Mouse (Mus musculus) limb, embryonic 13.5 days (tissue): ENCODE results near the gene Cog2. TPM values are rescaled to one million over a fixed set of nuclear protein-coding genes. Genes with fewer than 3 reads are reported as not detected.

ENCODE experiments used
- ATAC-seq: fragments of 200-750 bp; cut with Nextera tagmentation; 2 replicates; pipeline ENCODE4 v1.8.0; 2017; ENCODE audit warnings: low read depth, moderate number of reproducible peaks, moderate TSS enrichment; ENCODE audit not compliant: low FRiP score
- H3K27ac ChIP-seq: fragments of 300-500 bp; sonication (generic); 2 replicates; pipeline ENCODE4 v1.5.1; 2015; ENCODE audit warnings: inconsistent platforms, mild to moderate bottlenecking, moderate library complexity
- H3K27me3 ChIP-seq: fragments of 300-500 bp; sonication (generic); 2 replicates; pipeline ENCODE4 v1.6.1; 2015; ENCODE audit warnings: mild to moderate bottlenecking, inconsistent platforms
- H3K36me3 ChIP-seq: fragments of 300-500 bp; sonication (generic); 2 replicates; pipeline ENCODE4 v1.6.1; 2015; ENCODE audit warnings: inconsistent platforms, mild to moderate bottlenecking, moderate library complexity
- H3K4me1 ChIP-seq: fragments of 300-500 bp; sonication (generic); 2 replicates; pipeline ENCODE4 v1.6.1; 2015; ENCODE audit warnings: inconsistent platforms
- H3K4me2 ChIP-seq: fragments of 300-500 bp; sonication (generic); replicated peaks from 2 replicates; pipeline ENCODE4 v1.6.1; 2015; ENCODE audit warnings: inconsistent platforms, mild to moderate bottlenecking, moderate library complexity
- H3K4me3 ChIP-seq: fragments of 300-500 bp; sonication (generic); 2 replicates; pipeline ENCODE4 v1.5.1; 2015; ENCODE audit warnings: moderate library complexity, mild to moderate bottlenecking, inconsistent platforms
- H3K9ac ChIP-seq: fragments of 300-500 bp; sonication (generic); 2 replicates; pipeline ENCODE4 v1.6.1; 2015; ENCODE audit warnings: mild to moderate bottlenecking, inconsistent platforms
- H3K9me3 ChIP-seq: fragments of 300-500 bp; sonication (generic); 2 replicates; pipeline ENCODE4 v1.6.1; 2016; ENCODE audit warnings: inconsistent platforms
- WGBS: fragments of 180-500 bp; shearing (Covaris S2); methylation state at CpG from one replicate; pipeline ENCODE4 v1.1.7; 2015; 5-methylcytosine and 5-hydroxymethylcytosine counted together
- polyA plus RNA-seq: library from polyadenylated mRNA; unstranded; fragments of >200 nt; fragmentation: Nextera tagmentation; extraction: Ambion mirVana; gene quantifications from 2 replicates; pipeline ENCODE4 v1.2.1, GENCODE M21; 2015

The Cog2 gene
- polyA plus RNA-seq, 1 experiment from 2014 or later, result 44.2 TPM

GRCm38 (mm10) chr8:124521946-124522345 is 1.4 kb downstream of the Cog2 start:
- Histone ChIP-seq H3K4me2 (peak overlapping the region; percentile 80), H3K9me3 (no peaks in the 10 kb centered on the region), H3K27ac (no peak overlapping the region), H3K4me3 (peak overlapping the region; percentile 93), H3K9ac (peak overlapping the region; percentile 88), H3K27me3 (no peaks in the 10 kb centered on the region), H3K4me1 (peaks cover 11% of the 10 kb centered on the region), H3K36me3 (peaks cover 29% of the 10 kb centered on the region)
- ATAC-seq, result no peak
- 91% methylated on average over 6 of the region's 6 CpGs for WGBS

- peaks cover 10% of the 10 kb centered on the region for H3K4me1 ChIP-seq
- no peak for ATAC-seq
- no peak overlapping the region for H3K4me2 ChIP-seq
- no peak overlapping the region for H3K4me3 ChIP-seq
- no peaks in the 10 kb centered on the region for H3K27me3 ChIP-seq
- WGBS, result 93% methylated on average over 11 of the region's 11 CpGs
- no peak overlapping the region for H3K27ac ChIP-seq
- H3K9me3 ChIP-seq, result no peaks in the 10 kb centered on the region
- no peak overlapping the region for H3K9ac ChIP-seq
- H3K36me3 ChIP-seq, result peaks cover 70% of the 10 kb centered on the region
Measured at GRCm38 (mm10) chr8:124526261-124526660, 5.7 kb downstream of the Cog2 start.

GRCm38 (mm10) chr8:124530076-124530475 is 9.5 kb downstream of the Cog2 start:
- no peak for ATAC-seq
- Histone ChIP-seq H3K9me3 (no peaks in the 10 kb centered on the region), H3K27me3 (no peaks in the 10 kb centered on the region), H3K36me3 (peaks cover 92% of the 10 kb centered on the region), H3K4me1 (no peaks in the 10 kb centered on the region), H3K27ac (no peak overlapping the region), H3K9ac (no peak overlapping the region), H3K4me3 (no peak overlapping the region), H3K4me2 (no peak overlapping the region)
- 87% methylated on average over 14 of the region's 14 CpGs for WGBS

- no peaks in the 10 kb centered on the region for H3K9me3 ChIP-seq
- no peak overlapping the region for H3K9ac ChIP-seq
- no peaks in the 10 kb centered on the region for H3K27me3 ChIP-seq
- WGBS, result 85% methylated on average over 7 of the region's 7 CpGs
- H3K27ac ChIP-seq, result no peak overlapping the region
- ATAC-seq, result no peak
- H3K36me3 ChIP-seq, result peaks cover 94% of the 10 kb centered on the region
- H3K4me2 ChIP-seq, result no peak overlapping the region
- H3K4me3 ChIP-seq, result no peak overlapping the region
- no peaks in the 10 kb centered on the region for H3K4me1 ChIP-seq
Measured at GRCm38 (mm10) chr8:124530556-124530955, 10.0 kb downstream of the Cog2 start.

- 89% methylated on average over 4 of the region's 4 CpGs for WGBS
- ATAC-seq, result no peak
- H3K4me1 ChIP-seq, result no peaks in the 10 kb centered on the region
- no peak overlapping the region for H3K4me3 ChIP-seq
- no peaks in the 10 kb centered on the region for H3K27me3 ChIP-seq
- H3K4me2 ChIP-seq, result no peak overlapping the region
- H3K9me3 ChIP-seq, result no peaks in the 10 kb centered on the region
- H3K36me3 ChIP-seq, result peaks cover 94% of the 10 kb centered on the region
- no peak overlapping the region for H3K9ac ChIP-seq
- H3K27ac ChIP-seq, result no peak overlapping the region
Measured at GRCm38 (mm10) chr8:124530996-124531395, 10.4 kb downstream of the Cog2 start.

- no peaks in the 10 kb centered on the region for H3K9me3 ChIP-seq
- no peaks in the 10 kb centered on the region for H3K27me3 ChIP-seq
- H3K9ac ChIP-seq, result no peak overlapping the region
- H3K4me2 ChIP-seq, result no peak overlapping the region
- 93% methylated on average over 3 of the region's 3 CpGs for WGBS
- no peak overlapping the region for H3K4me3 ChIP-seq
- H3K27ac ChIP-seq, result no peak overlapping the region
- H3K4me1 ChIP-seq, result no peaks in the 10 kb centered on the region
- H3K36me3 ChIP-seq, result peaks cover 89% of the 10 kb centered on the region
- ATAC-seq, result no peak
Measured at GRCm38 (mm10) chr8:124532626-124533025, 12.1 kb downstream of the Cog2 start.

- no peak for ATAC-seq
- WGBS, result 96% methylated on average over 5 of the region's 5 CpGs
- Histone ChIP-seq H3K9ac (no peak overlapping the region), H3K4me3 (no peak overlapping the region), H3K9me3 (no peaks in the 10 kb centered on the region), H3K36me3 (peaks cover 91% of the 10 kb centered on the region), H3K4me2 (no peak overlapping the region), H3K27me3 (no peaks in the 10 kb centered on the region), H3K4me1 (no peaks in the 10 kb centered on the region), H3K27ac (no peak overlapping the region)
Measured at GRCm38 (mm10) chr8:124535451-124535850, 14.9 kb downstream of the Cog2 start.

- H3K27ac ChIP-seq, result no peak overlapping the region
- no peaks in the 10 kb centered on the region for H3K9me3 ChIP-seq
- no peak overlapping the region for H3K4me2 ChIP-seq
- no peak overlapping the region for H3K9ac ChIP-seq
- WGBS, result 95% methylated on average over 12 of the region's 12 CpGs
- no peak overlapping the region for H3K4me3 ChIP-seq
- no peaks in the 10 kb centered on the region for H3K4me1 ChIP-seq
- H3K27me3 ChIP-seq, result no peaks in the 10 kb centered on the region
- no peak for ATAC-seq
- peaks cover 92% of the 10 kb centered on the region for H3K36me3 ChIP-seq
Measured at GRCm38 (mm10) chr8:124540906-124541305, 20.3 kb downstream of the Cog2 start.

- WGBS, result 92% methylated on average over 4 of the region's 4 CpGs
- no peaks in the 10 kb centered on the region for H3K27me3 ChIP-seq
- peaks cover 97% of the 10 kb centered on the region for H3K36me3 ChIP-seq
- no peak overlapping the region for H3K4me2 ChIP-seq
- no peak overlapping the region for H3K9ac ChIP-seq
- no peak overlapping the region for H3K4me3 ChIP-seq
- H3K4me1 ChIP-seq, result no peaks in the 10 kb centered on the region
- no peak for ATAC-seq
- no peaks in the 10 kb centered on the region for H3K9me3 ChIP-seq
- H3K27ac ChIP-seq, result no peak overlapping the region
Measured at GRCm38 (mm10) chr8:124542001-124542400, 21.4 kb downstream of the Cog2 start.

- no peaks in the 10 kb centered on the region for H3K27me3 ChIP-seq
- no peak for ATAC-seq
- no peak overlapping the region for H3K4me3 ChIP-seq
- H3K9ac ChIP-seq, result no peak overlapping the region
- 97% methylated on average over 5 of the region's 5 CpGs for WGBS
- no peak overlapping the region for H3K27ac ChIP-seq
- H3K4me1 ChIP-seq, result no peaks in the 10 kb centered on the region
- H3K4me2 ChIP-seq, result no peak overlapping the region
- peaks cover 99% of the 10 kb centered on the region for H3K36me3 ChIP-seq
- H3K9me3 ChIP-seq, result no peaks in the 10 kb centered on the region
Measured at GRCm38 (mm10) chr8:124543272-124543671, 22.7 kb downstream of the Cog2 start.

GRCm38 (mm10) chr8:124546371-124546770 is 25.8 kb downstream of the Cog2 start:
- no peak overlapping the region for H3K4me2 ChIP-seq
- ATAC-seq, result no peak
- WGBS, result 91% methylated on average over 6 of the region's 6 CpGs
- H3K36me3 ChIP-seq, result peaks cover 99% of the 10 kb centered on the region
- peak overlapping the region; percentile 31; the same call in 1 of the 2 replicates for H3K9ac ChIP-seq
- no peak overlapping the region for H3K4me3 ChIP-seq
- H3K27ac ChIP-seq, result no peak overlapping the region
- no peaks in the 10 kb centered on the region for H3K9me3 ChIP-seq
- H3K27me3 ChIP-seq, result no peaks in the 10 kb centered on the region
- no peaks in the 10 kb centered on the region for H3K4me1 ChIP-seq

GRCm38 (mm10) chr8:124546815-124547214 is 26.2 kb downstream of the Cog2 start:
- no peak overlapping the region for H3K27ac ChIP-seq
- H3K4me2 ChIP-seq, result no peak overlapping the region
- H3K9me3 ChIP-seq, result no peaks in the 10 kb centered on the region
- no peaks in the 10 kb centered on the region for H3K4me1 ChIP-seq
- no peak overlapping the region for H3K4me3 ChIP-seq
- no peaks in the 10 kb centered on the region for H3K27me3 ChIP-seq
- 90% methylated on average over 7 of the region's 7 CpGs for WGBS
- peaks cover 99% of the 10 kb centered on the region for H3K36me3 ChIP-seq
- no peak overlapping the region for H3K9ac ChIP-seq
- ATAC-seq, result no peak

GRCm38 (mm10) chr8:124547269-124547668 is 26.7 kb downstream of the Cog2 start:
- Histone ChIP-seq H3K4me3 (no peak overlapping the region), H3K9ac (no peak overlapping the region), H3K4me2 (no peak overlapping the region), H3K9me3 (no peaks in the 10 kb centered on the region), H3K4me1 (no peaks in the 10 kb centered on the region), H3K36me3 (peaks cover 99% of the 10 kb centered on the region), H3K27ac (no peak overlapping the region), H3K27me3 (no peaks in the 10 kb centered on the region)
- no peak for ATAC-seq
- WGBS, result 58% methylated on average over 11 of the region's 11 CpGs
